Mouse (Mus musculus) midbrain, embryonic 16.5 days (tissue): ENCODE data around the gene Gm3336. TPM values are rescaled to one million over a fixed set of nuclear protein-coding genes. Genes with fewer than 3 reads are reported as not detected.

Experiments
- polyA plus RNA-seq: library from polyadenylated mRNA; unstranded; fragments of >200 nt; fragmentation: Nextera tagmentation; extraction: Ambion mirVana; gene quantifications from 2 replicates; pipeline ENCODE4 v1.2.1, GENCODE M21; 2015

The Gm3336 gene
- polyA plus RNA-seq, 1 experiment from 2014 or later, result not detected

Other genes with a start within 250 kb of the Gm3336 start
- gene Klhl26, start 241.6 kb upstream of the Gm3336 start, polyA plus RNA-seq, result 31.0 and 32.4 TPM in 2 replicates
- gene Tmem59l, start 231.2 kb upstream of the Gm3336 start, polyA plus RNA-seq, result 121 and 151 TPM in 2 replicates
- 3.6 and 6.3 TPM in 2 replicates for gene Crlf1, start 225.4 kb upstream of the Gm3336 start, polyA plus RNA-seq
- gene Rex1bd, start 211.8 kb upstream of the Gm3336 start, polyA plus RNA-seq, result 163 and 185 TPM in 2 replicates
- 584 and 621 TPM in 2 replicates for gene Uba52, start 207.7 kb upstream of the Gm3336 start, polyA plus RNA-seq
- 406 and 425 TPM in 2 replicates for gene Fkbp8, start 190.8 kb upstream of the Gm3336 start, polyA plus RNA-seq
- gene Kxd1, start 190.6 kb upstream of the Gm3336 start, polyA plus RNA-seq, result 43.1 and 43.3 TPM in 2 replicates
- 16.7 and 19.2 TPM in 2 replicates for gene Ell, start 179.1 kb upstream of the Gm3336 start, polyA plus RNA-seq
- gene Isyna1, start 124.2 kb upstream of the Gm3336 start, polyA plus RNA-seq, result 155 and 171 TPM in 2 replicates
- gene Ssbp4, start 109.7 kb upstream of the Gm3336 start, polyA plus RNA-seq, result 151 and 173 TPM in 2 replicates
- 0.64 and 0.97 TPM in 2 replicates for gene Lrrc25, start 102.4 kb upstream of the Gm3336 start, polyA plus RNA-seq
- 0.35 and 0.39 TPM in 2 replicates for gene Gdf15, start 86.1 kb upstream of the Gm3336 start, polyA plus RNA-seq
- 67.2 and 69.7 TPM in 2 replicates for gene Pgpep1, start 58.2 kb upstream of the Gm3336 start, polyA plus RNA-seq
- gene Lsm4, start 45.3 kb upstream of the Gm3336 start, polyA plus RNA-seq, result 137 and 143 TPM in 2 replicates
- 60.4 and 67.9 TPM in 2 replicates for gene Jund, start 19.6 kb upstream of the Gm3336 start, polyA plus RNA-seq
- 0.06 TPM in 1 of 2 replicates, not detected in the other for gene Iqcn, start 15.1 kb upstream of the Gm3336 start, polyA plus RNA-seq
- 0.11 and 0.23 TPM in 2 replicates for gene Pde4c, start 5.2 kb downstream of the Gm3336 start, polyA plus RNA-seq
- gene Rab3a, start 36.1 kb downstream of the Gm3336 start, polyA plus RNA-seq, result 477 and 573 TPM in 2 replicates
- gene Mpv17l2, start 42.4 kb downstream of the Gm3336 start, polyA plus RNA-seq, result 34.8 and 35.7 TPM in 2 replicates
- 107 and 112 TPM in 2 replicates for gene Pik3r2, start 58.2 kb downstream of the Gm3336 start, polyA plus RNA-seq
- gene Mast3, start 86.5 kb downstream of the Gm3336 start, polyA plus RNA-seq, result 21.1 and 23.2 TPM in 2 replicates
- 0.08 and 0.19 TPM in 2 replicates for gene Il12rb1, start 89.9 kb downstream of the Gm3336 start, polyA plus RNA-seq
- gene Arrdc2, start 121.2 kb downstream of the Gm3336 start, polyA plus RNA-seq, result 6.7 and 8.1 TPM in 2 replicates
- gene Kcnn1, start 144.7 kb downstream of the Gm3336 start, polyA plus RNA-seq, result 15.4 and 16.1 TPM in 2 replicates
- 167 and 182 TPM in 2 replicates for gene Ccdc124, start 155.4 kb downstream of the Gm3336 start, polyA plus RNA-seq
- 1.7 and 1.9 TPM in 2 replicates for gene Slc5a5, start 174.2 kb downstream of the Gm3336 start, polyA plus RNA-seq
- 1,781 and 1,796 TPM in 2 replicates for gene Rpl18a, start 178.9 kb downstream of the Gm3336 start, polyA plus RNA-seq
- 59.7 and 65.0 TPM in 2 replicates for gene Map1s, start 187.4 kb downstream of the Gm3336 start, polyA plus RNA-seq